In genomic region chr1:190831839-190832497, GRCm38 (mm10) we compare ENCODE assay signal across 8 mouse cellular contexts.
A peak's percentile ranks its signal among the peaks of the same experiment; 100 is the strongest.
DNase-seq lines count a peak whose midpoint lies in the region; ATAC-seq and TF ChIP-seq lines count a peak whose summit lies in the region.

No protein-coding gene starts in this region.

- H3K4me3 ChIP-seq in heart, embryonic 12.5 days, result no peak overlapping the region
- H3K4me3 ChIP-seq in CH12.LX (replicated peaks in 1 of 3; ENCODE audit: low read depth in 2 of 3, low read length in 2 of 3, poor library complexity in 1 of 3), result no peak overlapping the region
- no peak overlapping the region for H3K4me3 ChIP-seq in stomach, embryonic 15.5 days (replicated peaks)

- H3K9me3 ChIP-seq in heart, embryonic 12.5 days (replicated peaks), result no peaks in the 10 kb centered on the region
- H3K9me3 ChIP-seq in CH12.LX (replicated peaks; ENCODE audit: low read length), result no peaks in the 10 kb centered on the region
- no peaks in the 10 kb centered on the region for H3K9me3 ChIP-seq in stomach, embryonic 15.5 days

- WGBS in heart, embryonic 12.5 days, result 48% methylated on average over 10 of the region's 10 CpGs
- 42% methylated on average over 10 of the region's 10 CpGs for WGBS in stomach, embryonic 15.5 days

- no peak overlapping the region for H3K27ac ChIP-seq in heart, embryonic 12.5 days (ENCODE audit: poor library complexity, severe bottlenecking)
- H3K27ac ChIP-seq in CH12.LX (ENCODE audit: insufficient read depth, low read depth), result no peak overlapping the region
- H3K27ac ChIP-seq in stomach, embryonic 15.5 days, result peak overlapping the region; percentile 38; the same call in 1 of the 2 replicates

- TF ChIP-seq CTCF in CH12.LX (conservative IDR thresholded peaks at IDR 0.05 in 1 of 2, IDR thresholded peaks at IDR 0.05 in 1 of 2; ENCODE audit: low read depth in 2 of 2, low read length in 2 of 2), result peak; percentile 74 to 86

- no peak overlapping the region for H3K9ac ChIP-seq in heart, embryonic 12.5 days
- H3K9ac ChIP-seq in CH12.LX (ENCODE audit: insufficient read depth, low read depth), result no peak overlapping the region
- H3K9ac ChIP-seq in stomach, embryonic 15.5 days, result no peak overlapping the region

- peak; percentile 72 to 85 for DNase-seq in heart, postnatal 10 days
- peak; percentile 71 for DNase-seq in CH12.LX (ENCODE audit: extremely low read depth)
- DNase-seq in brain, adult 2 months (ENCODE audit: low read depth, low spot score), result peak; percentile 66
- DNase-seq in kidney, postnatal 4 days, result peak; percentile 43 to 61
- peak; percentile 79 for DNase-seq in lung, postnatal 10 days

- no peaks in the 10 kb centered on the region for H3K79me2 ChIP-seq in CH12.LX (replicated peaks; ENCODE audit: control insufficient read depth, extremely low read depth, insufficient read depth, poor library complexity, severe bottlenecking)

- H3K36me3 ChIP-seq in heart, embryonic 12.5 days, result peaks cover 9% of the 10 kb centered on the region; the same call in 1 of the 2 replicates
- peaks cover 5 to 56% of the 10 kb centered on the region in 2 experiments for H3K36me3 ChIP-seq in CH12.LX (replicated peaks in 1 of 2; ENCODE audit: control insufficient read depth in 1 of 2, insufficient read depth in 1 of 2, low read length in 1 of 2)
- no peaks in the 10 kb centered on the region for H3K36me3 ChIP-seq in stomach, embryonic 15.5 days

- intact Hi-C loops in heart, postnatal 10 days (cut with DNase I), result loop anchor here (1.0 to 2.0 kb wide), 2 partner anchors 37 to 49 kb away; no protein-coding TSS in a partner anchor

- TF ChIP-seq RAD21 in CH12.LX (IDR thresholded peaks at IDR 0.05; ENCODE audit: low read depth, low read length), result peak; percentile 82

- peaks cover 8% of the 10 kb centered on the region for H3K4me1 ChIP-seq in heart, embryonic 12.5 days (replicated peaks)
- peaks cover 2 to 7% of the 10 kb centered on the region in 2 experiments; a peak in 3 of 4 replicates for H3K4me1 ChIP-seq in CH12.LX (ENCODE audit: control insufficient read depth in 1 of 2, insufficient read depth in 2 of 2)
- H3K4me1 ChIP-seq in stomach, embryonic 15.5 days, result no peaks in the 10 kb centered on the region

- no peak overlapping the region for H3K4me2 ChIP-seq in heart, embryonic 12.5 days
- H3K4me2 ChIP-seq in CH12.LX (ENCODE audit: insufficient read depth, low read depth, poor library complexity, severe bottlenecking), result no peak overlapping the region
- H3K4me2 ChIP-seq in stomach, embryonic 15.5 days, result no peak overlapping the region

- in situ Hi-C loops in CH12.LX (cut with MboI; ENCODE audit: low pct_ligation_motif_present, low pct_unique_long_range_greater_than_20kb, low sequenced_read_pairs), result no loop called here

- no peak for ATAC-seq in heart, embryonic 12.5 days (ENCODE audit: insufficient number of reproducible peaks, low FRiP score)
- peak; percentile 69 for ATAC-seq in frontal cortex, adult (ENCODE audit: low TSS enrichment)
- ATAC-seq in stomach, embryonic 15.5 days (ENCODE audit: insufficient read depth, low FRiP score, low read depth), result peak; percentile 42; the same call in 1 of the 2 replicates

- H3K27me3 ChIP-seq in heart, embryonic 12.5 days (replicated peaks), result no peaks in the 10 kb centered on the region
- H3K27me3 ChIP-seq in CH12.LX (replicated peaks), result no peaks in the 10 kb centered on the region
- H3K27me3 ChIP-seq in stomach, embryonic 15.5 days (replicated peaks), result no peaks in the 10 kb centered on the region

- TF ChIP-seq POLR2A in CH12.LX (IDR thresholded peaks at IDR 0.05; ENCODE audit: low read depth, low read length), result no peak

- dilution Hi-C loops in CH12.LX (cut with MboI; ENCODE audit: extremely low pct_ligation_motif_present, extremely low pct_unique_long_range_greater_than_20kb, low sequenced_read_pairs), result no loop called here

- no peak for TF ChIP-seq EP300 in CH12.LX (IDR thresholded peaks at IDR 0.05; ENCODE audit: low read length)

TF ChIP-seq in CH12.LX, 34 proteins besides CTCF, POLR2A, EP300 and RAD21:
- TF ChIP-seq PAX5 (IDR thresholded peaks at IDR 0.05; ENCODE audit: low read length) (no peak), POLR2AphosphoS2 (IDR thresholded peaks at IDR 0.05; ENCODE audit: low read depth, low read length) (no peak), MYC (IDR thresholded peaks at IDR 0.05; ENCODE audit: low read depth, low read length) (0 out of 2 replicates have a peak, but pooled peaks have one; percentile 33), ZMIZ1 (IDR thresholded peaks at IDR 0.05; ENCODE audit: low read depth, low read length) (no peak), IRF4 (IDR thresholded peaks at IDR 0.05; ENCODE audit: low read depth, low read length) (no peak), MAX (IDR thresholded peaks at IDR 0.05; ENCODE audit: low read length) (0 out of 2 replicates have a peak, but pooled peaks have one; percentile 41), ETS1 (conservative IDR thresholded peaks at IDR 0.05; ENCODE audit: low read depth, low read length) (no peak), SMC3 (IDR thresholded peaks at IDR 0.05; ENCODE audit: low read depth, low read length) (peak; percentile 71), MAZ (IDR thresholded peaks at IDR 0.05; ENCODE audit: low read depth, low read length) (0 out of 2 replicates have a peak, but pooled peaks have one; percentile 44), NELFE (IDR thresholded peaks at IDR 0.05; ENCODE audit: low read depth, low read length) (0 out of 2 replicates have a peak, but pooled peaks have one; percentile 50), HCFC1 (IDR thresholded peaks at IDR 0.05; ENCODE audit: low read depth, low read length) (no peak)
